Mouse (Mus musculus): ENCODE results near the gene Gm14305. TPM values are rescaled to one million over a fixed set of nuclear protein-coding genes. Genes with fewer than 3 reads are reported as not detected.
"Not testable (repeated sequence)": the region's sequence is repeated elsewhere in the genome, so short reads cannot be mapped to it uniquely, and the experiment has no call there.

Gm14305 gene
- 38.8 and 39.9 TPM in 2 replicates for polyA plus RNA-seq (2014; fragmentation: Nextera tagmentation; extraction: Ambion mirVana)

DNA sequence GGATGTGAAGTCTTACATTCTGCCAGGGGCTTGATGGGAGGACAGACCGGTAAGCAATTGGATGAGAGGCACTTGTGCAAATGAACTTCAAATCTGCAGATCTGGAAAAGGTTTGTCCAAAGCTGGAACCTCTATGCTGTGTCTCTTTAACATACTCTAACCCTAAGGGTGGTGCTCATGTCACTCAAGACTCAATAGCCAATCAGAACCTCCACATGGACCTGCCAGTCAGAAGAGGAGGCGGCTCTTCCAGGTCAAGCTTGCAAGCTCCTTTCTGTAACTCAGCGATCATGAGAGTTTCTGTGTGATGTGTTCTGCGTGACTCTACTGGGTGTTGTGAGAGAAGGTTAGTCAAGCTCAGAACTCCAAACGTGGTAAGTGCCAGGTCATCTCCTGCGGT is at the start of gene Gm14305:
Gene Gm14305, plus strand, starts transcription at position 278 of the 400 bp plus-strand sequence.
- H3K9ac ChIP-seq (ENCODE audit: low read length) = peak within 1 kb of the TSS; percentile 36; the same call in 1 of the 2 replicates
- not testable (repeated sequence) for ATAC-seq (ENCODE audit: low FRiP score); DNase-seq (ENCODE audit: low spot score, missing footprints); H3K36me3 ChIP-seq (ENCODE audit: control insufficient read depth, insufficient read depth, low read length); H3K4me1 ChIP-seq (ENCODE audit: control insufficient read depth, insufficient read depth, low read length); H3K27ac ChIP-seq (ENCODE audit: low read depth, low read length); H3K27me3 ChIP-seq (ENCODE audit: control insufficient read depth, insufficient read depth, low read length); H3K9me3 ChIP-seq (ENCODE audit: control insufficient read depth, low read length)
- H3K4me3 ChIP-seq (ENCODE audit: low read depth, low read length) = peak within 1 kb of the TSS; percentile 34
- H3K4me2 ChIP-seq = peak within 1 kb of the TSS; percentile 26
- WGBS = 0% methylated on average over 1 of the region's 6 CpGs

DNA sequence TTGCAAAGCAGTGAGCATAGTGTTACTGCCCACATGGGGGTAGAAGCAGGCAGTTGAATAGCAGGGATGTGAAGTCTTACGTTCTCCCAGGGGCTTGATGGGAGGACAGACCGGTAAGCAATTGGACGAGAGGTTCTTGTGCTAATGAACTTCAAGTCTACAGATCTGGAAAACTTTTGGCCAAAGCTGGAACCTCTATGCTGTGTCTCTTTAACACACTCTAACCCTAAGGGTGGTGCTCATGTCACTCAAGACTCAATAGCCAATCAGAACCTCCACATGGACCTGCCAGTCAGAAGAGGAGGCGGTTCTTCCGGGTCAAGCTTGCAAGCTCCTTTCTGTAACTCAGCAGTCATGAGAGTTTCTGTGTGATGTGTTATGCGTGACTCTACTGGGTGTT is 37.9 kb upstream of the Gm14305 start, which contains the start of gene Zfp973:
Gene Zfp973, plus strand, starts transcription at position 301 of the 400 bp plus-strand sequence.
- not testable (repeated sequence) for DNase-seq (ENCODE audit: low spot score, missing footprints)

More for the DNA sequence above, 37.9 kb upstream of the Gm14305 start, which contains the start of gene Zfp973:
- H3K4me2 ChIP-seq; H3K9ac ChIP-seq (ENCODE audit: low read length); H3K27ac ChIP-seq (ENCODE audit: low read depth, low read length); H3K4me1 ChIP-seq (ENCODE audit: control insufficient read depth, insufficient read depth, low read length); H3K9me3 ChIP-seq (ENCODE audit: control insufficient read depth, low read length); H3K36me3 ChIP-seq (ENCODE audit: control insufficient read depth, insufficient read depth, low read length); H3K4me3 ChIP-seq (ENCODE audit: low read depth, low read length); H3K27me3 ChIP-seq (ENCODE audit: control insufficient read depth, insufficient read depth, low read length); ATAC-seq (ENCODE audit: low FRiP score): not testable (repeated sequence)
- no CpG with 5 or more reads among the region's 6 CpGs for WGBS

Other genes with a start within 250 kb of the Gm14305 start
- gene Gm14434, start 221.5 kb upstream of the Gm14305 start, polyA plus RNA-seq (2014; fragmentation: Nextera tagmentation; extraction: Ambion mirVana) = 5.9 and 9.3 TPM in 2 replicates
- not detected in 2 replicates for gene Zfp967, start 187.3 kb upstream of the Gm14305 start, polyA plus RNA-seq (2014; fragmentation: Nextera tagmentation; extraction: Ambion mirVana)
- 32.5 and 35.0 TPM in 2 replicates for gene Gm14308, start 72.0 kb upstream of the Gm14305 start, polyA plus RNA-seq (2014; fragmentation: Nextera tagmentation; extraction: Ambion mirVana)
- 10.0 and 11.3 TPM in 2 replicates for gene Zfp973, start 37.8 kb upstream of the Gm14305 start, polyA plus RNA-seq (2014; fragmentation: Nextera tagmentation; extraction: Ambion mirVana)
- 11.2 and 13.2 TPM in 2 replicates for gene Gm14295, start 90.3 kb downstream of the Gm14305 start, polyA plus RNA-seq (2014; fragmentation: Nextera tagmentation; extraction: Ambion mirVana)
- not detected in 2 replicates for gene Gm14408, start 122.8 kb downstream of the Gm14305 start, polyA plus RNA-seq (2014; fragmentation: Nextera tagmentation; extraction: Ambion mirVana)
- gene Gm14296, start 219.5 kb downstream of the Gm14305 start, polyA plus RNA-seq (2014; fragmentation: Nextera tagmentation; extraction: Ambion mirVana) = 7.0 and 7.1 TPM in 2 replicates

Measured in midbrain, embryonic 11.5 days (tissue).